Mouse (Mus musculus) midbrain, embryonic 13.5 days (tissue): Measurements from ENCODE around the gene 2610528A11Rik. TPM values are rescaled to one million over a fixed set of nuclear protein-coding genes. Genes with fewer than 3 reads are reported as not detected.

ENCODE experiments used
- ATAC-seq: fragments of 200-750 bp; cut with Nextera tagmentation; 2 replicates; pipeline ENCODE4 v1.8.0; 2017; ENCODE audit warnings: mild to moderate bottlenecking, moderate TSS enrichment, moderate library complexity
- H3K27ac ChIP-seq: fragments of 300-500 bp; sonication (generic); 2 replicates; pipeline ENCODE4 v1.5.1; 2015; ENCODE audit warnings: inconsistent platforms, mild to moderate bottlenecking, moderate library complexity
- H3K27me3 ChIP-seq: fragments of 300-500 bp; sonication (generic); 2 replicates; pipeline ENCODE4 v1.6.1; 2015; ENCODE audit warnings: mild to moderate bottlenecking, inconsistent platforms
- H3K36me3 ChIP-seq: fragments of 300-500 bp; sonication (generic); 2 replicates; pipeline ENCODE4 v1.6.1; 2015; ENCODE audit warnings: mild to moderate bottlenecking, inconsistent platforms
- H3K4me1 ChIP-seq: fragments of 300-500 bp; sonication (generic); replicated peaks from 2 replicates; pipeline ENCODE4 v1.6.1; 2015; ENCODE audit warnings: inconsistent platforms
- H3K4me2 ChIP-seq: fragments of 300-500 bp; sonication (generic); replicated peaks from 2 replicates; pipeline ENCODE4 v1.6.1; 2015; ENCODE audit warnings: moderate library complexity, mild to moderate bottlenecking, inconsistent platforms
- H3K4me3 ChIP-seq: fragments of 300-500 bp; sonication (generic); replicated peaks from 2 replicates; pipeline ENCODE4 v1.5.1; 2015; ENCODE audit warnings: mild to moderate bottlenecking, inconsistent platforms
- H3K9ac ChIP-seq: fragments of 300-500 bp; sonication (generic); replicated peaks from 2 replicates; pipeline ENCODE4 v1.6.1; 2015; ENCODE audit warnings: mild to moderate bottlenecking, inconsistent platforms
- H3K9me3 ChIP-seq: fragments of 300-500 bp; sonication (generic); 2 replicates; pipeline ENCODE4 v1.6.1; 2016; ENCODE audit warnings: mild to moderate bottlenecking, inconsistent platforms
- WGBS: fragments of 180-500 bp; shearing (Covaris S2); methylation state at CpG from one replicate; pipeline ENCODE4 v1.1.7; 2015; 5-methylcytosine and 5-hydroxymethylcytosine counted together
- polyA plus RNA-seq: library from polyadenylated mRNA; unstranded; fragments of >200 nt; fragmentation: Nextera tagmentation; extraction: Ambion mirVana; gene quantifications from 2 replicates; pipeline ENCODE4 v1.2.1, GENCODE M21; 2015

Gene 2610528A11Rik
- polyA plus RNA-seq, 1 experiment from 2014 or later, result not detected

DNA sequence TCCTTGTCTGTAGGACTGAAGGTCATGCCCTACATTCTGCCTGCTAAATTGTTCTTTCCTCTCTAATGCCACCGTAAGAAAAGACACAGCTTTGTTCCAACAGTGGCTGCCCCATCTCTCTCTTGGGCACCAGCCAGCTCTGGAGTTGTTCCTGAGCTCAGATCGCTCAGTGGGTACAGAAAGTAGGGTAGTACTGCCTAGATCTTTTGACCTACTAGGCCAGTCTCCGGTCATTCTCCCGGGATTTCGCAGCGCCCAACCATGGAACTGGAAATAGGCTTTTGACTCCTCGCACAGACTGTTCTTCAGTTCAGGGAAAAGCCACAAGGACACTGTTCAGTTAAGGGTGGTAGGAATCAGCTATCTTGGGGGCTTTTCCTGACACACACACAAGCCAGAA lies 891 bp downstream of the 2610528A11Rik start:
- 93% methylated on average over 7 of the region's 7 CpGs for WGBS
- Histone ChIP-seq H3K4me2 (no peak overlapping the region), H3K4me3 (no peak overlapping the region), H3K9ac (no peak overlapping the region), H3K27me3 (no peaks in the 10 kb centered on the region), H3K4me1 (no peaks in the 10 kb centered on the region), H3K36me3 (no peaks in the 10 kb centered on the region), H3K9me3 (no peaks in the 10 kb centered on the region), H3K27ac (no peak overlapping the region)
- no peak for ATAC-seq

DNA sequence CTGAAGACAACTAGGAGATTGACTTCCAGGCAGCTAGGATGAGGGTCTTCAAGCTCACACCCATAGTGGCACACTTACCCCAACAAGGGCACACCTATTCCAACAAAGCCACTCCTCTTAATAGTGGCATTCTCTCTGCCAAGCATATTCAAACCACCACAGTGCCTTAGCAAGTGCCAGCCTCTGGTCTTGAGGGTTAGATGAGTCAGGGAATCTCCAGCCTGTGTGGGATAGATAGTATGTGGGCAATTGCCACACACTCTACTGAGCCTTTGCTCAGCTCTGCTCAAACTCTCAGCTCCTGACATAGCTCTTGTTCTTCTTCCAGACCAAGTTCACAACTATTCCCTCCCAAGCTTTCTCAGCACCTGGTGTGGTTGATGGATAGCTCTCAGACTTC lies 2.5 kb downstream of the 2610528A11Rik start:
- no peak overlapping the region for H3K4me2 ChIP-seq
- no peak overlapping the region for H3K9ac ChIP-seq
- H3K4me3 ChIP-seq, result no peak overlapping the region
- H3K36me3 ChIP-seq, result no peaks in the 10 kb centered on the region
- no peak for ATAC-seq
- H3K27ac ChIP-seq, result no peak overlapping the region
- no peaks in the 10 kb centered on the region for H3K4me1 ChIP-seq
- H3K9me3 ChIP-seq, result no peaks in the 10 kb centered on the region
- H3K27me3 ChIP-seq, result no peaks in the 10 kb centered on the region

GRCm38 (mm10) chr14:37110456-37110855 lies 3.4 kb downstream of the 2610528A11Rik start:
- no peaks in the 10 kb centered on the region for H3K27me3 ChIP-seq
- H3K36me3 ChIP-seq, result no peaks in the 10 kb centered on the region
- ATAC-seq, result no peak
- no peaks in the 10 kb centered on the region for H3K4me1 ChIP-seq
- H3K4me2 ChIP-seq, result no peak overlapping the region
- no peak overlapping the region for H3K4me3 ChIP-seq
- no peaks in the 10 kb centered on the region for H3K9me3 ChIP-seq
- no peak overlapping the region for H3K9ac ChIP-seq
- no peak overlapping the region for H3K27ac ChIP-seq
- WGBS, result 98% methylated on average over 2 of the region's 2 CpGs

DNA sequence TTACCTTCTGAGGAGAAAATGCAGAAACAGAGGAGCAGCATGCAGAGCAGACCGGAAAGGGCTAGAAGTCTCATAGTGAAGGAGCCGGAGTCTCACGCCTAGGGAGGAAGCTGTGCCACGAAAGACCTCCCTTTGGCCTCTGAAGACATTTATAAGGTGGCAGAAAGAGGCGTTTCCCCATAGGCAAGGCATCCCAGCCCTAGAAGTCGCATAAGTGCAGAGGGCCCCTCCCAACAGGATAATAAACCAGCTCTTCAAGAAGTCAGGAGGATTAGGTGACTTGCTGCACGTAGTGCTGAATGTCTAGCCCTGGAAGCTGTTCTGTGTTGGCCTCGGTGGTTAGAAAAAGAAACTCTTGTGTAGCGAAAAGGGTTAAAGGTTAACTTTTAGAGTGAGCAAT lies 3.8 kb downstream of the 2610528A11Rik start:
- H3K9ac ChIP-seq, result no peak overlapping the region
- H3K9me3 ChIP-seq, result no peaks in the 10 kb centered on the region
- no peaks in the 10 kb centered on the region for H3K36me3 ChIP-seq
- no peak overlapping the region for H3K4me3 ChIP-seq
- H3K27me3 ChIP-seq, result no peaks in the 10 kb centered on the region
- no peak overlapping the region for H3K4me2 ChIP-seq
- H3K27ac ChIP-seq, result no peak overlapping the region
- H3K4me1 ChIP-seq, result no peaks in the 10 kb centered on the region
- no peak for ATAC-seq
- WGBS, result 81% methylated on average over 9 of the region's 9 CpGs

DNA sequence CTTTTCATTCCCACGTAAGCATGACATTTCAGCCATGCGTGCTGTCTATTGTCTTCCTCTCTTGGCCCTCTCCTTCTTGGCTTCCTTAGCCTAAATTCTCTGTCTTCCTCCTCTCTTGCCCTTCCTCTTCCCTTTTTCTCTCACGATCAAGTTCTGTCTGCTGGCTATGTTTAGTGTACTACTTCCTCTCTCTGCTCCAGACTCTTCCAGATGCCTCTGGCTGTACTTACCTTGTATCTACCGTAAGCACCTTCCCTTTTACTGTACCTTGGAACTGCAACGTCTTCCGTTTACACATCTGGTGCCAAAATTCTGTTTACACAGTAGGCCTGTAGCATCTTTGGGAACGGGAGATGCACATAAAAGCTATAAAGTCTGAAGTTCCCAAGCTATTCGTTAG lies 4.4 kb downstream of the 2610528A11Rik start:
- Histone ChIP-seq H3K9me3 (no peaks in the 10 kb centered on the region), H3K4me2 (no peak overlapping the region), H3K4me1 (no peaks in the 10 kb centered on the region), H3K9ac (no peak overlapping the region), H3K4me3 (no peak overlapping the region), H3K27me3 (no peaks in the 10 kb centered on the region), H3K36me3 (no peaks in the 10 kb centered on the region), H3K27ac (no peak overlapping the region)
- no peak for ATAC-seq
- WGBS, result 86% methylated on average over 8 of the region's 8 CpGs

GRCm38 (mm10) chr14:37105846-37106245 lies 8.0 kb downstream of the 2610528A11Rik start:
- H3K4me1 ChIP-seq, result no peaks in the 10 kb centered on the region
- H3K4me3 ChIP-seq, result no peak overlapping the region
- H3K9me3 ChIP-seq, result no peaks in the 10 kb centered on the region
- H3K36me3 ChIP-seq, result no peaks in the 10 kb centered on the region
- no peak overlapping the region for H3K4me2 ChIP-seq
- H3K27me3 ChIP-seq, result no peaks in the 10 kb centered on the region
- WGBS, result 54% methylated on average over 7 of the region's 7 CpGs
- 0 out of 2 replicates have a peak, but pooled peaks have one; percentile 40 for ATAC-seq
- H3K27ac ChIP-seq, result no peak overlapping the region
- no peak overlapping the region for H3K9ac ChIP-seq

DNA sequence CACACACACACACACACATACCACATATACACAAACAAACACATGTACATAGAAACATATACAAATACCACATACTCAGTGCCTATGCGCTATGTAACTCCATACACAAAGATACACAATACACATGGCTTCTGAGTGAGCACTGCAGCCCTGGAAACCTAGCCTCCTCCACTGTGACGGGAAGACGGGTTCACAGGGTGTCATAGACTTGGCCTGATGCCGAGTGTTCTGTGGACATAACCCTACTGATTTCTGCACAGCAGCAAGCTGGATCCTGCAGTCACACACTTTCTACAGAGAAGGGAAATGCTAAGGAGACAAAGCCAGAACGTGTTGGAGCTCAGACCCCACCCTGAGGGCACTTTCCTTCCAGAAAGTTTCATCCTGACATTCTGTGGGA lies 9.1 kb downstream of the 2610528A11Rik start:
- H3K4me3 ChIP-seq, result no peak overlapping the region
- no peaks in the 10 kb centered on the region for H3K4me1 ChIP-seq
- WGBS, result 76% methylated on average over 5 of the region's 5 CpGs
- no peaks in the 10 kb centered on the region for H3K9me3 ChIP-seq
- no peak overlapping the region for H3K4me2 ChIP-seq
- no peak overlapping the region for H3K27ac ChIP-seq
- H3K9ac ChIP-seq, result no peak overlapping the region
- H3K36me3 ChIP-seq, result no peaks in the 10 kb centered on the region
- no peaks in the 10 kb centered on the region for H3K27me3 ChIP-seq
- 0 out of 2 replicates have a peak, but pooled peaks have one; percentile 55 for ATAC-seq

DNA sequence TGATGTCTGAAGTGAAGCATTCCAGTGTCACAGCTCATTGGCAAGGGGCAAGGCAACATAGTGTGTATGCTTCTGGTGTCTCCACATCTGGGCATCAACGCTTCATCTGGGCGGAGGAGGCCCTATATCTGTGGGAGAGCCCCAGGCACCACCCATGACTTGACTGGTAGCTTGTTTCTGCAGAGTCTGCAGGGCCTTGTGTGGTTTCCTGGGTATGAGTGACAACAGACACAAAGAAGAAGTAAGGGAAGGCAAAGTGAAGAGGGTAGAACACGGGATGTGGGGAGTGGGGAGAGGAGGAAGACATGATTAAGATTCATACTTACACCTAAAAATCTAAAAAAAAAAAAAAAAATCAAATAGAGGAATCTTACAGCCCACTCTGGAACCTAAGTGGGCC lies 11.3 kb downstream of the 2610528A11Rik start:
- 92% methylated on average over 3 of the region's 3 CpGs for whole genome bisulfite sequencing
- no peak overlapping the region for H3K9ac ChIP-seq
- no peak for ATAC-seq
- peaks cover 10% of the 10 kb centered on the region for H3K27me3 ChIP-seq
- no peak overlapping the region for H3K4me2 ChIP-seq
- no peak overlapping the region for H3K27ac ChIP-seq
- H3K9me3 ChIP-seq, result no peaks in the 10 kb centered on the region
- H3K4me1 ChIP-seq, result peaks cover 10% of the 10 kb centered on the region
- no peak overlapping the region for H3K4me3 ChIP-seq
- H3K36me3 ChIP-seq, result no peaks in the 10 kb centered on the region

DNA sequence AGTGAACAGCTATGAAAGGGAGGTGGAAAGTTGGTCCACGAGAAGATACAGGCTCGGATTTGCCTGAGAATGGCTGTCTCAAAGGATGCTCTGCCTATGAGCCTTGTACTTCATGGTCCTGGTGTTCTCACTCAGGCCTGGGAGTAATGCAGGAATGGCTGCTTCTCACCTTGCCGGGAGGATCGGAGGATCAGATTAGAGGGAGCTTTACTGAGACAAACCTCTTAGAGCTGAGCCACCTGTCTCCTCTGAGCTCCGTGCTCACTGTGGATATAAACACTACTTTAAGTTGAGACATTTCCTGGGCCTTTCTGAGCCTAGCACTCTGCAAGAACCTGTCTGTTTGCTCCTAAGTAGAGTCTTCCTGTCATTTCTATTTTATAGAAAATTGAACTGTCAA lies 12.3 kb downstream of the 2610528A11Rik start:
- no peak for ATAC-seq
- H3K4me1 ChIP-seq, result peaks cover 10% of the 10 kb centered on the region
- H3K36me3 ChIP-seq, result no peaks in the 10 kb centered on the region
- no peak overlapping the region for H3K4me3 ChIP-seq
- no peak overlapping the region for H3K4me2 ChIP-seq
- peaks cover 19% of the 10 kb centered on the region for H3K27me3 ChIP-seq
- no peaks in the 10 kb centered on the region for H3K9me3 ChIP-seq
- WGBS, result 86% methylated on average over 5 of the region's 5 CpGs
- H3K9ac ChIP-seq, result no peak overlapping the region
- no peak overlapping the region for H3K27ac ChIP-seq

- Histone ChIP-seq H3K36me3 (no peaks in the 10 kb centered on the region), H3K27me3 (peaks cover 19% of the 10 kb centered on the region), H3K4me1 (peaks cover 10% of the 10 kb centered on the region), H3K27ac (no peak within 1 kb of the TSS), H3K9me3 (no peaks in the 10 kb centered on the region), H3K4me2 (peak within 1 kb of the TSS; percentile 88), H3K4me3 (peak within 1 kb of the TSS; percentile 51), H3K9ac (peak within 1 kb of the TSS; percentile 69)
- 1% methylated on average over 30 of the region's 30 CpGs for WGBS
- ATAC-seq, result peak; percentile 91
Measured at GRCm38 (mm10) chr14:37097956-37098530, 15.8 kb downstream of the 2610528A11Rik start, which contains the start of gene Cdhr1. Gene Cdhr1, minus strand, starts transcription at chr14:37098347.

- Histone ChIP-seq H3K27ac (no peak overlapping the region), H3K27me3 (peaks cover 19% of the 10 kb centered on the region), H3K4me1 (peaks cover 10% of the 10 kb centered on the region), H3K4me2 (no peak overlapping the region), H3K36me3 (no peaks in the 10 kb centered on the region), H3K9ac (no peak overlapping the region), H3K4me3 (no peak overlapping the region), H3K9me3 (no peaks in the 10 kb centered on the region)
- no peak for ATAC-seq
- WGBS, result 84% methylated on average over 4 of the region's 4 CpGs
Measured at GRCm38 (mm10) chr14:37095556-37095955, 18.3 kb downstream of the 2610528A11Rik start.

DNA sequence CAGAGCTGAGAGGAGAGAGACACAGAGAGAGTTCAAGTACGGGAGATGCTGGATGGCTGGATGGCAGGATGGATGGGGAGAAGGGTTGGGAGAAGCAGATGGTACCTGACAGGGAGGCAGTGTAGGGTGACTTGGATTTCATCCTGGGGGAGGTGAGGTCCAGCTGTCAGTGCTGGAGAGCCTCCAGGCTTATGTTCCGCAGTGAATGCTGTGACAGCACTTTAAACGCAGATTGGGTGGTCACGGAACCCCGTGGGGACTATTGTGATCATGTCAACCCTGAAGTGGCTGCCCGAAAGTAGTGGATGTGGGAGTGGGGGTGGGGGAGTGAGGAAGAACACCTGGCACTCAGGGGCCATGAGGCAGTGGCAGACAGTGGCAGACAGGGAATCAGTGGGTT lies 19.4 kb downstream of the 2610528A11Rik start:
- Histone ChIP-seq H3K27me3 (peaks cover 17% of the 10 kb centered on the region), H3K27ac (no peak overlapping the region), H3K9me3 (no peaks in the 10 kb centered on the region), H3K4me2 (no peak overlapping the region), H3K4me3 (no peak overlapping the region), H3K4me1 (peaks cover 10% of the 10 kb centered on the region), H3K36me3 (no peaks in the 10 kb centered on the region), H3K9ac (no peak overlapping the region)
- no peak for ATAC-seq
- 65% methylated on average over 6 of the region's 6 CpGs for WGBS

GRCm38 (mm10) chr14:37083755-37084154 lies 30.1 kb downstream of the 2610528A11Rik start:
- Histone ChIP-seq H3K4me3 (no peak overlapping the region), H3K27ac (no peak overlapping the region), H3K4me2 (no peak overlapping the region), H3K9ac (no peak overlapping the region), H3K9me3 (no peaks in the 10 kb centered on the region), H3K4me1 (no peaks in the 10 kb centered on the region), H3K36me3 (no peaks in the 10 kb centered on the region), H3K27me3 (no peaks in the 10 kb centered on the region)
- WGBS, result 23% methylated on average over 4 of the region's 4 CpGs
- ATAC-seq, result no peak
